Mouse (Mus musculus): ENCODE results near the gene Hacd1.

GRCm38 (mm10) chr2:14073362-14074220, 17.7 kb upstream of the Hacd1 start, which contains the start of gene Stam:
- TF ChIP-seq CTCF (IDR thresholded peaks at IDR 0.05; ENCODE audit: borderline replicate concordance, extremely low read depth, insufficient read depth, insufficient read length): no peak
- peak; percentile 77; the same call in 1 of the 2 replicates for TF ChIP-seq POLR2A (IDR thresholded peaks at IDR 0.05; ENCODE audit: borderline replicate concordance, extremely low read depth, insufficient read depth, insufficient read length, poor library complexity, severe bottlenecking)
